Comparison of ENCODE assay signal across 22 mouse cellular contexts in the genomic region with DNA sequence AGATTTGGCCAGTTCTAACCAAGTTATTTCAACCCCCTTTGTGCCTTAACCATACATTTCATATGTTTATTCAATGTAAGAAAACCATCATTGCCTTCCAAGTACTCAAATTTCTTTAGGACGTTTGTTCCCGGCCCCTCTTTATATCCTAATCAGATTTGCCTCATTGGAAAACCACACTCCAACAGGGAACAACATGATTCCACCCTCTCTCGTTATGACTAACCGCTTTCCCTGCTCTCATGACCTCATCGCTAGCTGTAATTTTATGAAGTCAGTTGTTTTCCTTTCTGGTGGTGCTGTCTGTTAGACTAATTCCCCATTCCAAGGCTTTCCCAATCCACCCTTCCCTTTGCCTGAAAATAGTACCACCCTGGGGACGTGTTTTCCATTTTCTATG.
DNase-seq lines count a peak whose midpoint lies in the region; ATAC-seq lines count a peak whose summit lies in the region.
"Had no signal": no experiment of that assay in that cellular context is flagged by ENCODE, and none has a peak within 500 bp of the region (broad histone marks: within the 10 kb centered on the region; RNA-seq: fewer than 3 reads in every experiment).

No protein-coding gene starts in this region.

- no peak overlapping the region for H3K4me2 ChIP-seq in limb, embryonic 13.5 days (replicated peaks)
- H3K4me2 ChIP-seq: embryonic facial prominence, embryonic 12.5 days; forebrain, embryonic 15.5 days; heart, embryonic 11.5 days; heart, embryonic 15.5 days; hindbrain, embryonic 13.5 days had no signal

- DNase-seq in gastrocnemius, adult 18-20 months (ENCODE audit: low spot score): peak; percentile 26
- DNase-seq in gastrocnemius, postnatal 4 days (ENCODE audit: low spot score in 2 of 2): no peak
- no peak for DNase-seq in limb, embryonic 10.5 days (ENCODE audit: low spot score)
- DNase-seq in mesoderm, embryonic 11.5 days (ENCODE audit: low read depth, low spot score): peak; percentile 19
- no peak for DNase-seq in adrenal gland, postnatal 10 days
- DNase-seq in frontal cortex, postnatal 36 days (ENCODE audit: low spot score in 2 of 2): no peak
- DNase-seq: adrenal gland, postnatal 25 days; cerebellum, adult 18-20 months; cerebellum, adult 9-11 months; cerebellum, postnatal 36 days; heart, postnatal 14 days; kidney, adult 11 months had no signal

- H3K27me3 ChIP-seq in limb, embryonic 13.5 days: no peaks in the 10 kb centered on the region
- H3K27me3 ChIP-seq in limb, embryonic 10.5 days (ENCODE audit: low read depth, poor library complexity, severe bottlenecking): no peaks in the 10 kb centered on the region
- H3K27me3 ChIP-seq: CH12.LX; embryonic facial prominence, embryonic 12.5 days; forebrain, embryonic 15.5 days; heart, embryonic 15.5 days; hindbrain, embryonic 13.5 days had no signal

- no peaks in the 10 kb centered on the region for H3K36me3 ChIP-seq in limb, embryonic 13.5 days
- H3K36me3 ChIP-seq in limb, embryonic 10.5 days: no peaks in the 10 kb centered on the region
- H3K36me3 ChIP-seq: embryonic facial prominence, embryonic 12.5 days; forebrain, embryonic 15.5 days; heart, embryonic 15.5 days; hindbrain, embryonic 13.5 days had no signal

- no peaks in the 10 kb centered on the region for H3K9me3 ChIP-seq in limb, embryonic 13.5 days
- no peaks in the 10 kb centered on the region for H3K9me3 ChIP-seq in limb, embryonic 10.5 days (replicated peaks)
- H3K9me3 ChIP-seq: embryonic facial prominence, embryonic 12.5 days; forebrain, embryonic 15.5 days; heart, embryonic 15.5 days; hindbrain, embryonic 13.5 days had no signal

- no peak overlapping the region for H3K9ac ChIP-seq in limb, embryonic 13.5 days
- H3K9ac ChIP-seq: embryonic facial prominence, embryonic 12.5 days; forebrain, embryonic 15.5 days; heart, embryonic 15.5 days; hindbrain, embryonic 13.5 days had no signal

- ATAC-seq in limb, embryonic 13.5 days (ENCODE audit: low FRiP score, low read depth): peak; percentile 64; the same call in 1 of the 2 replicates
- ATAC-seq: activated CD4-positive, CD25-positive, alpha-beta regulatory T cell, adult 4 months; forebrain, embryonic 15.5 days; hindbrain, postnatal 0 days; Patski had no signal

- 55% methylated on average over 6 of the region's 6 CpGs for WGBS in limb, embryonic 13.5 days
- 66% methylated on average over 6 of the region's 6 CpGs for WGBS in limb, embryonic 10.5 days

- H3K4me1 ChIP-seq in limb, embryonic 13.5 days: no peaks in the 10 kb centered on the region
- H3K4me1 ChIP-seq in limb, embryonic 10.5 days: no peaks in the 10 kb centered on the region
- H3K4me1 ChIP-seq: embryonic facial prominence, embryonic 12.5 days; forebrain, embryonic 15.5 days; heart, embryonic 15.5 days; hindbrain, embryonic 13.5 days had no signal

- H3K4me3 ChIP-seq in limb, embryonic 13.5 days: no peak overlapping the region
- H3K4me3 ChIP-seq in limb, embryonic 10.5 days: no peak overlapping the region
- H3K4me3 ChIP-seq: embryonic facial prominence, embryonic 12.5 days; forebrain, embryonic 15.5 days; heart, embryonic 15.5 days; hindbrain, embryonic 13.5 days had no signal

- H3K27ac ChIP-seq in limb, embryonic 13.5 days: no peak overlapping the region
- no peak overlapping the region for H3K27ac ChIP-seq in limb, embryonic 10.5 days
- H3K27ac ChIP-seq: embryonic facial prominence, embryonic 12.5 days; forebrain, embryonic 15.5 days; heart, embryonic 15.5 days; hindbrain, embryonic 13.5 days; hindbrain, postnatal 0 days had no signal

Comparison
In these comparisons a context has a peak if more than half of its experiments do, and no peak if none do; other contexts are left out.
1. DNase-seq: peak in gastrocnemius, adult 18-20 months (single experiment) and mesoderm, embryonic 11.5 days (single experiment); none in gastrocnemius, postnatal 4 days (0 of 2), limb, embryonic 10.5 days (single experiment), adrenal gland, postnatal 10 days (single experiment) and frontal cortex, postnatal 36 days (0 of 2).